Mouse (Mus musculus) testis, adult 2 months (tissue): Measurements from ENCODE around the gene Rnf44. TPM values are rescaled to one million over a fixed set of nuclear protein-coding genes. Genes with fewer than 3 reads are reported as not detected.

Source experiments
- H3K27ac ChIP-seq: fragments of 200-500 bp; 2 replicates; pipeline ENCODE4 v1.5.1; 2012; ENCODE audit warnings: low read depth, low read length; ENCODE audit not compliant: control insufficient read depth, insufficient read depth
- H3K27me3 ChIP-seq: fragments of 200-500 bp; 2 replicates; pipeline ENCODE4 v1.6.1; 2012; ENCODE audit warnings: mild to moderate bottlenecking, low read length, moderate library complexity; ENCODE audit not compliant: control insufficient read depth, insufficient read depth
- H3K36me3 ChIP-seq: fragments of 200-500 bp; 2 replicates; pipeline ENCODE4 v1.6.1; 2012; ENCODE audit warnings: mild to moderate bottlenecking, low read length; ENCODE audit not compliant: control insufficient read depth, insufficient read depth
- H3K4me1 ChIP-seq: fragments of 200-500 bp; 2 replicates; pipeline ENCODE4 v1.6.1; 2012; ENCODE audit warnings: low read length; ENCODE audit not compliant: control insufficient read depth, insufficient read depth
- H3K4me3 ChIP-seq: fragments of 200-500 bp; 2 replicates; pipeline ENCODE4 v1.5.1; 2012; ENCODE audit warnings: low read depth, mild to moderate bottlenecking, low read length, moderate library complexity, mixed read lengths; ENCODE audit not compliant: control insufficient read depth
- CTCF ChIP-seq: fragments of 200-500 bp; IDR thresholded peaks from 2 replicates; pipeline ENCODE4 v1.5.1; 2012; ENCODE audit warnings: low read depth, mild to moderate bottlenecking, inconsistent platforms, low read length, moderate library complexity; ENCODE audit not compliant: control insufficient read depth, insufficient read depth, insufficient replicate concordance
- POLR2A ChIP-seq: fragments of 200-500 bp; IDR thresholded peaks from 2 replicates; pipeline ENCODE4 v1.6.1; 2012; ENCODE audit warnings: low read depth, mild to moderate bottlenecking, inconsistent platforms, low read length, moderate library complexity; ENCODE audit not compliant: control insufficient read depth
- polyA plus RNA-seq: library from polyadenylated mRNA; depleted of rRNA; stranded (reverse); fragments of >200 nt; gene quantifications from 2 replicates; pipeline ENCODE4 v1.2.3, GENCODE M21; 2012; rRNA removed

Gene Rnf44
- 418 and 439 TPM in 2 replicates for polyA plus RNA-seq

DNA sequence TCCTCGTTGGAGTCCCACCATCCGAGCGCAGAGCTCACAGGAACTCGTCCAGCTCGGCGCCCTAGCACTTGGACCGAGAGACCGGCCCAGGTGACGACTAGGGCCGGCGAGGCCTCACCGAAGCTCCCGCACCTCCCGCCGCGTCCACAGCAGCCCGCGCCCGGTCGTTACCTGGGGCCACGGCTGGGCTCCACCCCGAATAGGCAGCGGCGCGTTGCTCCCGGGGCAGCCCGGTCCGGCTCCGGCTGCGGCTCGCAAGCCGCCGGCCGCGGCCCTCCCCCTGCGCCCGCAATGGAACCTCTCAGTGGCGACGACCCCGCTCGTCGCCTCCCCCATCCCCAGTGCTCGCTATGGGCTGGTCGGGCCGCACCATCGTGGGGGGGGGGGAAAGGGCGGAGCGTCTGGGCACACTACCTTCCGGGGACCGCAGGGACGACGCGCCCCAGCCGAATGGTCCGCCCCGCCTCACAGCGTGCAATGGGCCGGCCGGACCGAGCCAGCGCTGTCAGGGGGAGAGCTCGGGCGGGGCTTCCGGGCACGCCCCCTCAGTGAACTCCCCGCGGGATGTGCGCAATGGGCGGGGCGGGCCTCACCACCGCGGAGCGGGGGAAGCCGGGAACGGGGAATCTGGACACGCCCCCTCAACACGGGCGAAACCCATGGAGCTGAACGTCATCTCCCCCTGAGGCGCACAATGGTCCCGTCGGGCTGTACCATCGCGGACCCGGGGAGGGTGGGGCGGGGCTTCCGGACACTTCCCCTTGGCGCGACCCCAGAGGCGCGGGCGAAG, at the start of gene Rnf44:
Gene Rnf44, minus strand, starts transcription at position 350 of the 790 bp plus-strand sequence.
- H3K4me1 ChIP-seq, result peaks cover 17% of the 10 kb centered on the region
- H3K27ac ChIP-seq, result peak within 1 kb of the TSS; percentile 96
- peak within 1 kb of the TSS; percentile 98 for H3K4me3 ChIP-seq
- no peaks in the 10 kb centered on the region for H3K36me3 ChIP-seq
- TF ChIP-seq POLR2A, result peak; percentile 51; the same call in 1 of the 2 replicates
- TF ChIP-seq CTCF, result no peak
- no peaks in the 10 kb centered on the region for H3K27me3 ChIP-seq

DNA sequence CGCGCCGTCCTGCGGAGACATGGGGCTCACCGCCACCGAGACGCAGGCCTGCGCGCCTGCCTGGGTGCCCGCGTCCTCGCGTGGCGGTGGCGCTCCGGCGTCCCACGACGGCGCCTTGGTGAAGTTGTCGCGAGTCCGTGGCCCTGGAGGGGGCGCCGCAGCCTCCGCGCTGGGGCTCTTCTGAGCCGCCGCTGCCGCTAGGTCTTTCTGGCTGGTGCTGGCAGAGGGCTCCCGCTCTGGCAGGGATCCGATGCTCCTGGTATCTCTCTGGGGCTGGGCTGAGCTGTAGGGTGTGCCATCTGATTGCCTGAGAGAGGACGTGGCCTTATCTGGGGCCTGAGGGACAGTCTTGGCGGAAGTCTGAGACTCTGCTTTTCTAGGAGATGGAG, 44.5 kb upstream of the Rnf44 start:
- H3K4me3 ChIP-seq, result no peak overlapping the region; the same call in 1 of the 2 replicates
- no peaks in the 10 kb centered on the region for H3K27me3 ChIP-seq
- peaks cover 13% of the 10 kb centered on the region for H3K4me1 ChIP-seq
- no peak overlapping the region for H3K27ac ChIP-seq
- TF ChIP-seq CTCF, result no peak
- no peak for TF ChIP-seq POLR2A
- H3K36me3 ChIP-seq, result no peaks in the 10 kb centered on the region

DNA sequence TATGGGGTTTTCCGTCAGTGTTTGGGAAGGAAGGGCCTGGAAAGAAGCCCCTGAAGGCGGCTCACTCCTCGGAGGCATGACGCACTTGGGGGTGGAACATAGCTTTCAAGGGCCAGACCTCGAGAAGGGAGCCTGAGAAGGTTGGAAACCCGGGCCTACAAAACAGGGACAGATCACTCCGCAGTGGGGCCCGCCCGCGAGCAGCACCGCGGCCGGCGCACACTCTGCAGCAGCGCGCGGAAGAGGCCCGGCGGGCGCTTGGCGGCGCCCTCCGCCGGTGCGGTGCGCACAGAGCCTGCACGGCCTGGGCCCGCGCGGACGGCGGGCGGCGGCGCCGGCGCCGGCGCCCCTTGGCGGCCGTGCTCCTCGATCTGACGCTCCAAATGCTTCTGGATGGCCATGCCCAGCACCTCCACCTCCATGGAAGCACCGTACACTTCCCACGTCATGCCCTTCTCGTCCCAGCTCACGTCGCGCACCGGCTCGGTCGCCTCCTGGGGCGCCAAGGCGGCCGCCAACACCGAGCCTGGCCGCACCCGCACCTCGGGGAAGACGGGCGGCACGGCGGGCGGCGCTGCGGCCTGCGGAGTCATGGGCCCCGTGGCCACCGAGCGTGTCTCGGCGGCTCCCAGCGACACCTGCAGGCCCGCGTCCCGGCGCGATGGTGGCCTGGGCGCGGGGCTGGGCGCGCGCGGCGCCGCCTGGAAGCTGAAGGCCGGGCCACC, 43.9 kb upstream of the Rnf44 start:
- no peaks in the 10 kb centered on the region for H3K27me3 ChIP-seq
- no peaks in the 10 kb centered on the region for H3K36me3 ChIP-seq
- TF ChIP-seq POLR2A (no peak), CTCF (no peak)
- H3K4me1 ChIP-seq, result peaks cover 13% of the 10 kb centered on the region
- H3K27ac ChIP-seq, result no peak overlapping the region
- peak overlapping the region; percentile 71 for H3K4me3 ChIP-seq

GRCm38 (mm10) chr13:54736931-54737330, 43.2 kb upstream of the Rnf44 start:
- TF ChIP-seq CTCF (no peak), POLR2A (no peak)
- no peak overlapping the region for H3K27ac ChIP-seq
- peaks cover 13% of the 10 kb centered on the region for H3K4me1 ChIP-seq
- no peaks in the 10 kb centered on the region for H3K27me3 ChIP-seq
- no peak overlapping the region for H3K4me3 ChIP-seq
- H3K36me3 ChIP-seq, result no peaks in the 10 kb centered on the region

DNA sequence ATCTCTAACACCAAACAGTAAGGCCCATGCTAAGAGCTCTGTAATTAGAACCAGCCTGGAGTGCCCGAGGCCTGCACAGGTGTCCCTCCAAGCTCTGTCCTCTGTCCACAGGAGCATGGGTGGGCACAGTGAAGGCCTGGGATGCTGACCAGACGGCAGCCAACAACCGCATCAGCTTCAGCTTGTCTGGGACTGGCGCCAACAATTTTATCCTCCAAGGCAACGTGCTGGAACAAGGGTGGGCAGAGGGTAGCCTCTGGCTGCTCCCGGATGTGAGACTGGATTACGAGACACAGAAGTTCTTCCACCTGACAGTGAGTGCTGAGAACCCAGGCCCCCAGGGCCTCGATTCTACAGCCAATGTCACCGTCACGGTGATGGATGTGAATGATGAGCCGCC, 32.4 kb upstream of the Rnf44 start:
- no peaks in the 10 kb centered on the region for H3K4me1 ChIP-seq
- no peak for TF ChIP-seq CTCF
- no peak for TF ChIP-seq POLR2A
- no peaks in the 10 kb centered on the region for H3K36me3 ChIP-seq
- H3K4me3 ChIP-seq, result no peak overlapping the region
- no peak overlapping the region for H3K27ac ChIP-seq
- H3K27me3 ChIP-seq, result no peaks in the 10 kb centered on the region

- no peak overlapping the region for H3K4me3 ChIP-seq
- H3K36me3 ChIP-seq, result no peaks in the 10 kb centered on the region
- no peak overlapping the region for H3K27ac ChIP-seq
- H3K4me1 ChIP-seq, result no peaks in the 10 kb centered on the region; the same call in 1 of the 2 replicates
- peak; percentile 77; the same call in 1 of the 2 replicates for TF ChIP-seq CTCF
- TF ChIP-seq POLR2A, result no peak
- no peaks in the 10 kb centered on the region for H3K27me3 ChIP-seq
Measured at GRCm38 (mm10) chr13:54723143-54723542, 29.4 kb upstream of the Rnf44 start.

GRCm38 (mm10) chr13:54716916-54717315, 23.2 kb upstream of the Rnf44 start:
- H3K27ac ChIP-seq, result no peak overlapping the region
- no peaks in the 10 kb centered on the region for H3K36me3 ChIP-seq
- H3K4me1 ChIP-seq, result no peaks in the 10 kb centered on the region; the same call in 1 of the 2 replicates
- no peak overlapping the region for H3K4me3 ChIP-seq
- no peaks in the 10 kb centered on the region for H3K27me3 ChIP-seq
- no peak for TF ChIP-seq POLR2A
- peak; percentile 69 for TF ChIP-seq CTCF
